Mouse (Mus musculus): Measurements from ENCODE around the gene Mkrn1.
"Not testable (repeated sequence)": the region's sequence is repeated elsewhere in the genome, so short reads cannot be mapped to it uniquely, and the experiment has no call there.

DNA sequence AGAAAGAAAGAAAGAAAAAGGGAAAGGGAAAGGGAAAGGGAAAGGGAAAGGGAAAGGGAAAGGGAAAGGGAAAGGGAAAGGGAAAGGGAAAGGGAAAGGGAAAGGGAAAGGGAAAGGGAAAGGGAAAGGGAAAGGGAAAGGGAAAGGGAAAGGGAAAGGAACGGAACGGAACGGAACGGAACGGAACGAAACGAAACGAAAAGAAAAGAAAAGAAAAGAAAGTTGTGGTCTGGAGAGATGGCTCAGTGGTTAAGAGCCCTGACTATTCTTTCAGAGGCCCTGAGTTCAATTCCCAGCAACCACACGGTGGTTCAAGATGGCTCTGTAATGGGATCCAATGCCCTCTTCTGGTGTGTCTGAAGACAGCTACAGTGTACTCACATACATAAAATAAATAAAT is 61.1 kb downstream of the Mkrn1 start:
- TF ChIP-seq CTCF (IDR thresholded peaks at IDR 0.05; ENCODE audit: control insufficient read depth, insufficient read depth, insufficient read length); MYOD1 (IDR thresholded peaks at IDR 0.05; ENCODE audit: control insufficient read depth, insufficient read length, low read depth); MAX (IDR thresholded peaks at IDR 0.05); USF1 (IDR thresholded peaks at IDR 0.05; ENCODE audit: low read depth); MYOG (IDR thresholded peaks at IDR 0.05; ENCODE audit: control insufficient read depth, extremely low read depth, insufficient read length); FOSL1 (IDR thresholded peaks at IDR 0.05; ENCODE audit: insufficient read depth, low read length, poor library complexity, severe bottlenecking): not testable (repeated sequence)

Measured in C2C12 (cell line).